Mouse (Mus musculus) forebrain, postnatal 0 days (tissue): Measurements from ENCODE around the gene Cmtm4. TPM values are rescaled to one million over a fixed set of nuclear protein-coding genes. Genes with fewer than 3 reads are reported as not detected.
A peak's percentile ranks its signal among the peaks of the same experiment; 100 is the strongest.

Source experiments
- ATAC-seq: fragments of 200-750 bp; cut with Nextera tagmentation; 2 replicates; pipeline ENCODE4 v1.8.0; 2017; ENCODE audit warnings: mild to moderate bottlenecking, moderate library complexity
- DNase-seq: peaks from one replicate; pipeline ENCODE4 v3.0.0-alpha.2; 2015
- H3K27ac ChIP-seq: fragments of 300-500 bp; sonication (generic); 2 replicates; pipeline ENCODE4 v1.5.1; 2014; ENCODE audit warnings: low read depth, mild to moderate bottlenecking, antibody characterized with exemption, low read length, moderate library complexity, mixed read lengths
- H3K27me3 ChIP-seq: fragments of 300-500 bp; sonication (generic); 2 replicates; pipeline ENCODE4 v1.6.1; 2014; ENCODE audit warnings: mild to moderate bottlenecking, low read length, mixed read lengths; ENCODE audit not compliant: insufficient read depth
- H3K36me3 ChIP-seq: fragments of 300-500 bp; sonication (generic); 2 replicates; pipeline ENCODE4 v1.6.1; 2014; ENCODE audit warnings: mild to moderate bottlenecking, moderate library complexity; ENCODE audit not compliant: insufficient read depth
- H3K4me1 ChIP-seq: fragments of 300-500 bp; sonication (generic); 2 replicates; pipeline ENCODE4 v1.6.1; 2014; ENCODE audit warnings: antibody characterized with exemption; ENCODE audit not compliant: insufficient read depth
- H3K4me2 ChIP-seq: fragments of 300-500 bp; sonication (generic); 2 replicates; pipeline ENCODE4 v1.6.1; 2014; ENCODE audit warnings: low read depth, mild to moderate bottlenecking, moderate library complexity
- H3K4me3 ChIP-seq: fragments of 300-500 bp; sonication (generic); 2 replicates; pipeline ENCODE4 v1.5.1; 2014; ENCODE audit warnings: low read depth, low read length, mixed read lengths
- H3K9ac ChIP-seq: fragments of 300-500 bp; sonication (generic); 2 replicates; pipeline ENCODE4 v1.6.1; 2014; ENCODE audit warnings: mild to moderate bottlenecking
- H3K9me3 ChIP-seq: fragments of 300-500 bp; sonication (generic); 2 replicates; pipeline ENCODE4 v1.6.1; 2016; ENCODE audit warnings: low read length
- CTCF ChIP-seq: sonication (generic); IDR thresholded peaks from 2 replicates; pipeline ENCODE4 v1.5.1; 2016; ENCODE audit warnings: antibody characterized with exemption, control low read depth, low read depth
- WGBS: fragments of 180-500 bp; shearing (Covaris S2); extraction: QIAGEN DNeasy Blood & Tissue Kit; methylation state at CpG from one replicate; pipeline ENCODE4 v1.1.7; 2014; 5-methylcytosine and 5-hydroxymethylcytosine counted together
- polyA plus RNA-seq: library from polyadenylated mRNA; unstranded; fragments of >200 nt; fragmentation: Nextera tagmentation; extraction: Ambion mirVana; gene quantifications from 2 replicates; pipeline ENCODE4 v1.2.1, GENCODE M21; 2015
- total RNA-seq: library from RNA; depleted of rRNA; stranded (reverse); fragments of >200 nt; gene quantifications from 2 replicates; pipeline ENCODE4 v1.2.3, GENCODE M21; 2014

The Cmtm4 gene
- total and polyA plus RNA-seq, 2 experiments from 2014 or later, result 2.3 to 35.1 TPM

GRCm38 (mm10) chr8:104430230-104430629 is 34.6 kb upstream of the Cmtm4 start:
- Histone ChIP-seq H3K27ac (no peak overlapping the region), H3K4me2 (no peak overlapping the region), H3K4me3 (no peak overlapping the region), H3K9me3 (no peaks in the 10 kb centered on the region), H3K27me3 (no peaks in the 10 kb centered on the region), H3K9ac (no peak overlapping the region), H3K36me3 (peaks cover 88% of the 10 kb centered on the region), H3K4me1 (no peaks in the 10 kb centered on the region)
- no peak for DNase-seq
- TF ChIP-seq CTCF, result no peak
- ATAC-seq, result no peak
- WGBS, result 86% methylated on average over 7 of the region's 7 CpGs

DNA sequence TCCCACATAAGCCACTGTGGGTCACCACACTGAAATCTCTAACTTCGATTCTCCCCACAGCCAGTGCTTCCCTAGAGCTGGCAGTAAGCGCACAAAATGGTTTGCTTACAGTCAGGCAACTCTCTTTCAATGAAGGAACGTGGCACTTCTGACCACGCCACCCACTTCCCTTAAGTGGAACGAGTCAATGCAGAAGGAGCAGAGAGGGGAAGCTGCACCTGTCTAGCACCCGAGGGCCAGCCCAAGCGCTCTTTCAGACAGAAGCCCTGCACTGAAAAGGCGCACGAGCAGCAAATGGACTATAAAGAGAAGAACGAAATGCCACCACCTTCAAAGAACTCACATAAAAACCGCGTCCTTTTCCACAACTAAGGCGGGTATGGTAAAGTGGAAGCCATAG is 32.1 kb upstream of the Cmtm4 start:
- 86% methylated on average over 13 of the region's 13 CpGs for WGBS
- no peak for TF ChIP-seq CTCF

GRCm38 (mm10) chr8:104422313-104422712 is 26.7 kb upstream of the Cmtm4 start:
- no peak overlapping the region for H3K9ac ChIP-seq
- WGBS, result 88% methylated on average over 6 of the region's 6 CpGs
- peaks cover 87% of the 10 kb centered on the region for H3K36me3 ChIP-seq
- TF ChIP-seq CTCF, result no peak
- H3K4me1 ChIP-seq, result no peaks in the 10 kb centered on the region
- no peaks in the 10 kb centered on the region for H3K9me3 ChIP-seq
- no peak for ATAC-seq
- H3K27ac ChIP-seq, result no peak overlapping the region
- no peaks in the 10 kb centered on the region for H3K27me3 ChIP-seq
- H3K4me3 ChIP-seq, result no peak overlapping the region
- no peak for DNase-seq
- H3K4me2 ChIP-seq, result no peak overlapping the region

More for the DNA sequence above, 32.1 kb upstream of the Cmtm4 start:
- Histone ChIP-seq H3K36me3 (peaks cover 96% of the 10 kb centered on the region), H3K4me2 (no peak overlapping the region), H3K4me3 (no peak overlapping the region), H3K9ac (no peak overlapping the region), H3K9me3 (no peaks in the 10 kb centered on the region), H3K27ac (no peak overlapping the region), H3K27me3 (no peaks in the 10 kb centered on the region), H3K4me1 (no peaks in the 10 kb centered on the region)
- ATAC-seq, result no peak
- no peak for DNase-seq

DNA sequence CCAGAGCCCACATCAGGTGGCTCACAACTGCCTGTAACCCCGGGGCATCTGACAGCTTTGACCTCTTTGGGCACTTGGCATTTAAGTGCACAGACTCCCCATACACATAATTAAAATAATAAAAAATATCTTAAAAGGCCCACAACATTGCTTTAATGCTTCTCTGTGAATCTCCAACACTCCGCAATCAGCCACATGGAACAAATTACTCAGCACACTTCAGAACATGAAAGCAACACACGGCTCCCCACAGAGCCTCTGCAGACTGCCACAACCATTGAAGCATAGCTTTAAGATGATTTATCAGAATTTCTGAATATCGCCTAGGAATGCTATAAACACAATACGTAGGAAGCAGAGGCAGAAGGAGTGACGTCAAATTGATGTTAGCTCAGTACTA is 20.4 kb upstream of the Cmtm4 start:
- Histone ChIP-seq H3K4me1 (no peaks in the 10 kb centered on the region), H3K4me3 (no peak overlapping the region), H3K9me3 (no peaks in the 10 kb centered on the region), H3K4me2 (no peak overlapping the region), H3K36me3 (peaks cover 28% of the 10 kb centered on the region), H3K27ac (no peak overlapping the region), H3K9ac (no peak overlapping the region), H3K27me3 (no peaks in the 10 kb centered on the region)
- DNase-seq, result no peak
- WGBS, result 89% methylated on average over 6 of the region's 6 CpGs
- no peak for TF ChIP-seq CTCF
- no peak; the same call in 1 of the 2 replicates for ATAC-seq

GRCm38 (mm10) chr8:104414204-104414603 is 18.6 kb upstream of the Cmtm4 start:
- H3K36me3 ChIP-seq, result peaks cover 16% of the 10 kb centered on the region
- no peak overlapping the region for H3K4me2 ChIP-seq
- H3K9me3 ChIP-seq, result no peaks in the 10 kb centered on the region
- no peak overlapping the region for H3K9ac ChIP-seq
- no peak; the same call in 1 of the 2 replicates for TF ChIP-seq CTCF
- ATAC-seq (peak; percentile 26; the same call in 1 of the 2 replicates), DNase-seq (no peak)
- no peak overlapping the region for H3K4me3 ChIP-seq
- H3K27me3 ChIP-seq, result no peaks in the 10 kb centered on the region
- no peak overlapping the region for H3K27ac ChIP-seq
- 62% methylated on average over 3 of the region's 3 CpGs for WGBS
- H3K4me1 ChIP-seq, result no peaks in the 10 kb centered on the region

- Histone ChIP-seq H3K27me3 (no peaks in the 10 kb centered on the region), H3K9ac (no peak overlapping the region), H3K4me2 (no peak overlapping the region), H3K4me1 (no peaks in the 10 kb centered on the region), H3K9me3 (no peaks in the 10 kb centered on the region), H3K27ac (no peak overlapping the region), H3K36me3 (peaks cover 15% of the 10 kb centered on the region), H3K4me3 (no peak overlapping the region)
- ATAC-seq, result peak; percentile 1; the same call in 1 of the 2 replicates
- TF ChIP-seq CTCF, result no peak
- WGBS, result 83% methylated on average over 4 of the region's 4 CpGs
- DNase-seq, result no peak
Observed at GRCm38 (mm10) chr8:104413770-104414169, 18.2 kb upstream of the Cmtm4 start.

DNA sequence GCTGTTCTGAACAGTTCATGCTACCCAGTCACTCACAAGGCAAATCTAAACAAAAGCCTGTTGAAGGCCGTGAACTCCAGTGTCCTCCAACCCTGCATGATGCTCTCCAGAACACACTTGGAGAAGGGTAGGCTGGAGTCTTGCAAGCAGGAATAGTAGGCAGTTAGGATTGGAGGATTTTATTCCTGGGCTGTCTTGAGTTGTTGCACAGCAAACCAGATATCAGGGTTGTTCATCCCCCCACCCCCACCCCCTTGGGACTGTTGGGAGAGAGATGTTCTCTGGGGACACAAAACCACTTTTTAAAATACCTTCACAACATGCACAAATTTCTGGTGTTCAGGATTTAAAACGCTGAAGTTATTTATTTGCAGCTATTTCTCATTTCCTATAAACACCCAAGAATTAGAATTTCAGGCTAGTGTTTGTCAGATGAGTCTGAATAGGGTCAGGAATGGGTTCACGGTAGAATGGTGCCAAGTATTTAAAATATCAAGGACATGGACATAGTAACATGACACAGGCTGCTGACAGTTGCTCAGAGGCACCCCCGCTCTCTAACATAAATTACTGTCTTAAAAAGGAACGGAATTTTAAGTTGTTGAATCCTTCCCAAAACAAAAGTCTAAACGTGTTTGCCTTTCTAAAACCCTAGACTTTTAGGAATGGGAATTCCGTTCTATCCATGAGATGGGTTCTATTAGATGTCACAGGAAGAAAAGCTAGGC is 17.4 kb upstream of the Cmtm4 start:
- no peak for DNase-seq
- no peaks in the 10 kb centered on the region for H3K27me3 ChIP-seq
- no peak overlapping the region for H3K4me2 ChIP-seq
- TF ChIP-seq CTCF, result no peak
- H3K4me3 ChIP-seq, result no peak overlapping the region
- H3K9me3 ChIP-seq, result no peaks in the 10 kb centered on the region
- no peaks in the 10 kb centered on the region for H3K4me1 ChIP-seq
- peaks cover 10% of the 10 kb centered on the region for H3K36me3 ChIP-seq
- H3K27ac ChIP-seq, result no peak overlapping the region
- 67% methylated on average over 7 of the region's 7 CpGs for WGBS
- H3K9ac ChIP-seq, result no peak overlapping the region
- ATAC-seq, result no peak
